Mouse (Mus musculus): Measurements from ENCODE around the gene Catsperb. TPM values are rescaled to one million over a fixed set of nuclear protein-coding genes. Genes with fewer than 3 reads are reported as not detected.

Gene Catsperb
- total RNA-seq (2023) = not detected

GRCm38 (mm10) chr12:101404353-101404752, at the start of gene Catsperb:
Gene Catsperb, plus strand, starts transcription at chr12:101404653.

